Mouse (Mus musculus) retina, postnatal 1 day (tissue): ENCODE data around the gene Fem1a.

Experiments used
- DNase-seq: peaks from one replicate; pipeline ENCODE4 v3.0.0-alpha.2; 2012

Gene Fem1a

DNA sequence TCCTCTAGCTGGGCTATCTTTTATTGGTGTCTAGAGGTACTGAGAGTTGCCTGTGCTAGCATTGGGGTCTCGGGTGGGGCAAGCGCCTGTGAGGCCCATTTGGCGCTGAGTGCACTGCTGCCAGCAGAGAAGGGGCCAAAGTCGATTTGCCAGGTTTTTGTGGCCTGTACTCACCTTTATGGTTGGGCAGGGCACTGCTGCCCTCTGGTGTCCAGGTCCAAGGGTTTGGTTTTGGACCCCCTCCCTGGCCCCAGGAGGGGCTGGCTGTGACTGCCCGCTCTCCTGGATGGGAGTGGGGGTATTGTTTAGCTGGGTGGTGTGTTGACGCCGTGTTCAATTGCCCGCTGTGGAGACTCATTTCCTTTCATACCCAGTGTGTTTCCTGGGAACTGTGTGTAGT, 49.2 kb downstream of the Fem1a start:
- DNase-seq = no peak

DNA sequence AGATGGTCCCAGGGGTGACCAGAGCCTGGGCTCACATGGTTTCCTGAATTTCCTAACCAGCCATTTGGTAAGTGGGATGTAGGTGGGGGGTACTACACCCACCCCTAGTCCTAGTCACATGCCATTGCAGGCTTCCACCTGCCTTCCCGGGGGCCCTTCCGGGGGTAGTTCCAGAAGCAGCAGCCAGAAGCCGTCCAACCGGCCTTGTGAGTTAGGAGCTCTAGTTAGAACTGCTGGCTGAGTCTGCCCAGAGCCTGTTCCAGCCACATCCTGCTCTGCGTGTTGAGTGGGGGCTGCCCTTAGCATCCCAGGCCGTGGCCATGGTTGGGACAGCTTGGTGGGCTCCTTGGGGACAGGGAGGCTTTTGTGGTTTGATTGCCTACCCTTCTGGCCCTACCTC, 51.5 kb downstream of the Fem1a start:
- DNase-seq = no peak

DNA sequence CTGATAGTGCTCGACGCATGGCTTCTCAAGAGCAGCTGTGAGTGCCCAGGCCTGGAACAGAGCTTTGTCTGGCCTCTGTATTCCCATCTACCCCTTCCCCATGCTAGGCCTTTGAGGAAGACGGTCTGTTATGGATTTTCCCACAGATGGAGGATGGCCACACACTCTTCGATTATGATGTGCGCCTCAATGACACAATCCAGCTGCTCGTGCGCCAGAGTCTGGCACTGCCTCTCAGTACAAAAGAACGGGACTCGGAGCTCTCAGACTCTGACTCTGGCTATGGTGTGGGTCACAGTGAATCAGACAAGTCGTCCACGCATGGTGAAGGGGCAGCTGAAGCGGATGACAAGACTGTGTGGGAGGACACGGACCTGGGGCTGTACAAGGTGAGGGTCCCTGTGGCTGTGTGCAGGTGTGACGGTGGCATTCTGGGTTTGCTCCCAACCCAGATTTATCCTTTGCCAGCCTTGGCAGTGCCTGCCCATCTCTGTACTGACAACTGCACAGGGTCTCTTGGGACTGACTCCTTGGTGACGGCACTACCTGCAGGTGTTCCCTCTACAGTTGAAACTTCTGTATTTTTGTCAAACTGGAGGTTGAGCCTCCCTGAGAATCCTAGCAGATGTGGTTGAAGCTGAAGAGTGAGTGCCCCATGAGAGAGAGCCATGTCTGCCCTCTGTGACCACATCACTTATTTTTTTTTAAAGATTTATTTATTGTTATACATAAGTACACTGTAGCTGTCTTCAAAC, 52.8 kb downstream of the Fem1a start:
- no peak for DNase-seq
